Mouse (Mus musculus): ENCODE results near the gene Mocs1. TPM values are rescaled to one million over a fixed set of nuclear protein-coding genes. Genes with fewer than 3 reads are reported as not detected.

Mocs1 gene
- polyA plus RNA-seq, 1 experiment from 2014 or later = 7.7 TPM

DNA sequence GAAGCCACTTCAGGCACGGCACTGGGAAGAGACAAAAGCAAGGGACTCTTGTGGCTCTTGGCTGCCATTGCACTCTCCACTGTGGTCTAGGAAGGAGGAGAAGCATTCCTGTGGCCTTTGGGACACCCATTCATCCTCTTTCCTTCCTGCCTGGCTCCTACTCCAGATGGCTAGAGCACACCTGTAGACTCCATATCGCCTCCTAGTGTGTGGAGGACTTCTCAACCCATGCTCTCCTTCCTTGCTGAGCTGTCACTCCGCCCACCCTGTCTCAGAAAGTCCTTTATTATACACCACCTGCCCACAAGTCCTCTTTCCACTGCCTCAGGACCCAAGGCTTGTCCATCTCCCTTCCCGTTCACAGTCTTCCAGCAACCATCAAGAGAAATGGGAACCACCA, 65.1 kb downstream of the Mocs1 start:
- H3K27ac ChIP-seq (ENCODE audit: low read length) = no peak overlapping the region
- H3K4me3 ChIP-seq (ENCODE audit: low read length) = no peak overlapping the region
- H3K9me3 ChIP-seq (ENCODE audit: low read length) = no peaks in the 10 kb centered on the region
- no peaks in the 10 kb centered on the region for H3K4me1 ChIP-seq (ENCODE audit: insufficient read depth, low read length)
- no peak overlapping the region for H3K9ac ChIP-seq (replicated peaks; ENCODE audit: low read length)
- 97% methylated on average over 4 of the region's 4 CpGs for WGBS
- H3K27me3 ChIP-seq (ENCODE audit: insufficient read depth, low read length) = no peaks in the 10 kb centered on the region
- ATAC-seq (ENCODE audit: low FRiP score, low TSS enrichment) = no peak
- peaks cover 16% of the 10 kb centered on the region; the same call in 1 of the 2 replicates for H3K36me3 ChIP-seq (ENCODE audit: insufficient read depth, low read length)
- H3K4me2 ChIP-seq (replicated peaks; ENCODE audit: low read depth, low read length) = no peak overlapping the region

DNA sequence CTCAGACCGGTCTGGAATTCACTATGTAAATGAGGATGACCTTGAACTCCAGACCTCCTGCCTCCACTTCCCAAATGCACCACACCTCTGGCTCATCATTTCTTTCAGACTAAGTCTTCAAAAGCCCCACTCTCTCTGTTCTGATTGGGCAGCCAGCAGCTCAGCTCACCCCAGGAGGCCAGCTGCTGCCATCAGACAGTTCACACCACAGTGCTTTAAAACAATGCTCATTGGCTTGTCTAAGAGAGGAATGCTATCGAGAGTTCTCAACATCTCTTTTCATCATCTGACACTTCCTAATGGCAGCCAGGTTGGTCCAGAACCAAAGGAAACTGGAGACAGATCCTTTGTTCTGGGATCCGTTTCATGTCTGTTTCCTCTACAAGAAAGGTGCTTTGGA, 70.0 kb downstream of the Mocs1 start:
- Histone ChIP-seq H3K4me2 (replicated peaks; ENCODE audit: low read depth, low read length) (no peak overlapping the region), H3K27ac (ENCODE audit: low read length) (no peak overlapping the region), H3K9me3 (ENCODE audit: low read length) (no peaks in the 10 kb centered on the region), H3K4me1 (ENCODE audit: insufficient read depth, low read length) (no peaks in the 10 kb centered on the region), H3K4me3 (ENCODE audit: low read length) (no peak overlapping the region), H3K36me3 (ENCODE audit: insufficient read depth, low read length) (peaks cover 12% of the 10 kb centered on the region; the same call in 1 of the 2 replicates), H3K9ac (replicated peaks; ENCODE audit: low read length) (no peak overlapping the region), H3K27me3 (ENCODE audit: insufficient read depth, low read length) (no peaks in the 10 kb centered on the region)
- no peak for ATAC-seq (ENCODE audit: low FRiP score, low TSS enrichment)
- 59% methylated on average over 3 of the region's 3 CpGs for WGBS

DNA sequence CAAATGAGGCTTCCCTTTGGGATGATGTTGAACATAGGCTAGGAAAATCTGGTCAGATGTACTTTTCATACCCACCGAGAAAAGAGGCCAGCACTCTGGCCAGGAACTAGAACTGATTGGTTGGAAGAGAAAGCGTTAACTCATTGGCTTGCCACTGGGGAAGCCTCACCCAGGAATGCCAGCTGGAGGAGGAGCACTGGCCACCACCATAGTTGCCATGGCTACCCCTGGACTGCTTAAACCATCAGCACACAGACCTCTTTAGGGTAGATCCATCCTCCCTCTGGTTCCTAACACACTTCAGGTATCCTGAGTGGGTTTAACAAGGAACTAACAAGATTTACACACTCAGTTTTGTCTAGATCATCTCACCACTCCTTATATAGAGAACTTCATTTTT, 71.5 kb downstream of the Mocs1 start:
- no peaks in the 10 kb centered on the region for H3K4me1 ChIP-seq (ENCODE audit: insufficient read depth, low read length)
- H3K36me3 ChIP-seq (ENCODE audit: insufficient read depth, low read length) = peaks cover 4% of the 10 kb centered on the region; the same call in 1 of the 2 replicates
- WGBS = 96% methylated on average over 2 of the region's 2 CpGs
- no peaks in the 10 kb centered on the region for H3K9me3 ChIP-seq (ENCODE audit: low read length)
- no peaks in the 10 kb centered on the region for H3K27me3 ChIP-seq (ENCODE audit: insufficient read depth, low read length)
- H3K9ac ChIP-seq (replicated peaks; ENCODE audit: low read length) = no peak overlapping the region
- no peak overlapping the region for H3K27ac ChIP-seq (ENCODE audit: low read length)
- no peak overlapping the region for H3K4me2 ChIP-seq (replicated peaks; ENCODE audit: low read depth, low read length)
- no peak for ATAC-seq (ENCODE audit: low FRiP score, low TSS enrichment)
- H3K4me3 ChIP-seq (ENCODE audit: low read length) = no peak overlapping the region

DNA sequence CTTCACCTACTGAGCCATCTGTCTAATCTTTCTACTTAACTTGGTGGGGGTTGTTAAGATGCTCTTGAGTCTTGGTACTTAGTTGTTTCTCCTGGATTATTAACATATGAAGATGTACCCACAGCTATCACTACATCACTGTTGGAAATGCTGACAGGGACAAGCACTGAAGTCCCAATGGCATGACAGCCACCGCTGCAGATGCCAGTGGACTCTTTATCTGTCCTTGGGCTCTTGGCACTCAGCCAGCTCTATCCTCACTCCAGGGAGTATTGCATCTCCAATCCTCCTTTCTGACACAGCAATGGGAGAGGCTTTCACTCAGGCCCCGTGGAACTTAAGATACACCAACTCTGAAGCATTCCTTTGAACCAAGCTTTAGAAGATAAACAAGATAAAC, 72.1 kb downstream of the Mocs1 start:
- Histone ChIP-seq H3K9ac (replicated peaks; ENCODE audit: low read length) (no peak overlapping the region), H3K4me3 (ENCODE audit: low read length) (no peak overlapping the region), H3K27ac (ENCODE audit: low read length) (no peak overlapping the region), H3K9me3 (ENCODE audit: low read length) (no peaks in the 10 kb centered on the region), H3K36me3 (ENCODE audit: insufficient read depth, low read length) (peaks cover 2% of the 10 kb centered on the region; the same call in 1 of the 2 replicates), H3K4me1 (ENCODE audit: insufficient read depth, low read length) (no peaks in the 10 kb centered on the region), H3K27me3 (ENCODE audit: insufficient read depth, low read length) (no peaks in the 10 kb centered on the region), H3K4me2 (replicated peaks; ENCODE audit: low read depth, low read length) (no peak overlapping the region)
- 61% methylated on average over 2 of the region's 2 CpGs for WGBS
- no peak for ATAC-seq (ENCODE audit: low FRiP score, low TSS enrichment)

DNA sequence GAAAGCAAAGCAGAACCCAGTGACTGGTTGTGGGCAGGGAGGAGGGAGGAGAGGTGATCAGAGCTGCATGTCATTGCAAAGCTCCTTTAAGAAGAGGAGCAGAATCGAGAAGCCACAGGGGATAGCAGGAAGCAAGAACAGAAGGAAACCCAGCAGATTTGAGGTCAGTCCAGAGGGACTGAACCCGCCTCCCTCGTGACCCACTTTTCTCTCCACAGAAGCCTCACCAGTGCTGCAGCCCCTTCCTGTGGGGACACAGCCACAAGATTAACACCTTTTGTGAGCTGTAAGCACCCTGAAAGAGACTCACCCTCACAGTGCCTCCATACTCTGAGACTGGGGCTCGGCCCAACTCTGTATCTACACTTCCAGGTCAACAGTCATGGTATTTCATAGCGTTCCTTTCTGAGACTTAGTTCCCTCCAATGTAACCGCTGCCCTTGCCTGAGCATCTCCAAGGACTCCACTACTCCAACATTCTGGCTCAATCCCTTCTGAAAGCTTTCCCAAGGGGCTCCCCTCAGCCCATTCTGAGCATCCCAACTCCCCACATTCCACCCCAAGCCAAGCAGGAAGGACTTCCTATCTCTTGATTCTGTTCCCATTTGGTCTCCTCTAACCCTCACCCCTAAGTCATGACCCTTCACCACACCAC, 75.2 kb downstream of the Mocs1 start:
- H3K4me1 ChIP-seq (ENCODE audit: insufficient read depth, low read length) = no peaks in the 10 kb centered on the region
- no peak overlapping the region for H3K4me3 ChIP-seq (ENCODE audit: low read length)
- no peaks in the 10 kb centered on the region for H3K9me3 ChIP-seq (ENCODE audit: low read length)
- H3K27ac ChIP-seq (ENCODE audit: low read length) = no peak overlapping the region
- no peaks in the 10 kb centered on the region for H3K27me3 ChIP-seq (ENCODE audit: insufficient read depth, low read length)
- no peak overlapping the region for H3K9ac ChIP-seq (replicated peaks; ENCODE audit: low read length)
- H3K4me2 ChIP-seq (replicated peaks; ENCODE audit: low read depth, low read length) = no peak overlapping the region
- WGBS = 76% methylated on average over 6 of the region's 6 CpGs
- no peaks in the 10 kb centered on the region for H3K36me3 ChIP-seq (ENCODE audit: insufficient read depth, low read length)
- ATAC-seq (ENCODE audit: low FRiP score, low TSS enrichment) = no peak

Other genes starting within 250 kb of the Mocs1 start
- 6.7 and 8.1 TPM in 2 replicates for gene Daam2, start 136.0 kb downstream of the Mocs1 start, polyA plus RNA-seq (2015; fragmentation: Nextera tagmentation; extraction: Ambion mirVana)
- 1.6 and 2.2 TPM in 2 replicates for gene Kif6, start 186.8 kb downstream of the Mocs1 start, polyA plus RNA-seq (2015; fragmentation: Nextera tagmentation; extraction: Ambion mirVana)